Mouse (Mus musculus) urinary bladder, postnatal 25 days (tissue): ENCODE measurements at regions not wholly inside any gene's neighbourhood (a gene's known extent, or its start where the extent isn't known, plus 50 kb on each side); places are given as distances from the start of the nearest gene placed in this dataset.
"Not testable (repeated sequence)": the region's sequence is repeated elsewhere in the genome, so short reads cannot be mapped to it uniquely, and the experiment has no call there.

Experiments used
- DNase-seq: peaks from one replicate; pipeline ENCODE4 v3.0.0; 2022; ENCODE audit warnings: low spot score

- no peak for DNase-seq
Observed at GRCm38 (mm10) chr3:22006651-22007050, 69.8 kb upstream of the Tbl1xr1 start.

GRCm38 (mm10) chr3:22007736-22008135, 68.7 kb upstream of the Tbl1xr1 start:
- no peak for DNase-seq

GRCm38 (mm10) chr3:22008432-22008831, 68.0 kb upstream of the Tbl1xr1 start:
- DNase-seq = no peak

GRCm38 (mm10) chr3:22009898-22010699, 66.4 kb upstream of the Tbl1xr1 start:
- DNase-seq = no peak

GRCm38 (mm10) chr3:22010700-22010991, 65.8 kb upstream of the Tbl1xr1 start:
- not testable (repeated sequence) for DNase-seq

GRCm38 (mm10) chr3:22021360-22021935, 55.0 kb upstream of the Tbl1xr1 start:
- no peak for DNase-seq

- DNase-seq = no peak
Observed at GRCm38 (mm10) chr3:22022418-22022817, 54.0 kb upstream of the Tbl1xr1 start.

- no peak for DNase-seq
Observed at GRCm38 (mm10) chr3:22023049-22023448, 53.4 kb upstream of the Tbl1xr1 start.

GRCm38 (mm10) chr3:22023551-22023950, 52.9 kb upstream of the Tbl1xr1 start:
- DNase-seq = no peak

- no peak for DNase-seq
Observed at GRCm38 (mm10) chr3:22024200-22024599, 52.3 kb upstream of the Tbl1xr1 start.

- DNase-seq = no peak
Observed at GRCm38 (mm10) chr3:22025119-22025518, 51.3 kb upstream of the Tbl1xr1 start.

GRCm38 (mm10) chr3:22025615-22026014, 50.8 kb upstream of the Tbl1xr1 start:
- DNase-seq = no peak
